Mouse (Mus musculus) midbrain, embryonic 12.5 days (tissue): ENCODE results near the gene Gpx3. TPM values are rescaled to one million over a fixed set of nuclear protein-coding genes. Genes with fewer than 3 reads are reported as not detected.

ENCODE experiments used
- ATAC-seq: fragments of 200-750 bp; cut with Nextera tagmentation; 2 replicates; pipeline ENCODE4 v1.8.0; 2017; ENCODE audit warnings: low read depth, moderate TSS enrichment, moderate library complexity; ENCODE audit not compliant: low FRiP score
- H3K27ac ChIP-seq: fragments of 300-500 bp; sonication (generic); replicated peaks from 2 replicates; pipeline ENCODE4 v1.5.1; 2016; ENCODE audit warnings: mild to moderate bottlenecking
- H3K27me3 ChIP-seq: fragments of 300-500 bp; sonication (generic); 2 replicates; pipeline ENCODE4 v1.6.1; 2016; ENCODE audit warnings: mild to moderate bottlenecking
- H3K36me3 ChIP-seq: fragments of 300-500 bp; sonication (generic); 2 replicates; pipeline ENCODE4 v1.6.1; 2016
- H3K4me1 ChIP-seq: fragments of 300-500 bp; sonication (generic); 2 replicates; pipeline ENCODE4 v1.6.1; 2016
- H3K4me2 ChIP-seq: fragments of 300-500 bp; sonication (generic); replicated peaks from 2 replicates; pipeline ENCODE4 v1.6.1; 2016; ENCODE audit warnings: mild to moderate bottlenecking, moderate library complexity
- H3K4me3 ChIP-seq: fragments of 300-500 bp; sonication (generic); 2 replicates; pipeline ENCODE4 v1.5.1; 2016; ENCODE audit warnings: mild to moderate bottlenecking
- H3K9ac ChIP-seq: fragments of 300-500 bp; sonication (generic); replicated peaks from 2 replicates; pipeline ENCODE4 v1.6.1; 2016; ENCODE audit warnings: mild to moderate bottlenecking, moderate library complexity
- H3K9me3 ChIP-seq: fragments of 300-500 bp; sonication (generic); 2 replicates; pipeline ENCODE4 v1.6.1; 2016; ENCODE audit warnings: mild to moderate bottlenecking
- WGBS: fragments of 180-500 bp; shearing (Covaris S2); methylation state at CpG from one replicate; pipeline ENCODE4 v1.1.7; 2016; 5-methylcytosine and 5-hydroxymethylcytosine counted together
- polyA plus RNA-seq: library from polyadenylated mRNA; unstranded; fragments of >200 nt; fragmentation: Nextera tagmentation; extraction: Ambion mirVana; gene quantifications from 2 replicates; pipeline ENCODE4 v1.2.1, GENCODE M21; 2016

Gene Gpx3
- polyA plus RNA-seq, 1 experiment from 2014 or later, result 39.7 TPM

GRCm38 (mm10) chr11:54931405-54932093, 29.3 kb downstream of the Gpx3 start:
- Histone ChIP-seq H3K27ac (no peak overlapping the region), H3K4me3 (no peak overlapping the region), H3K9ac (no peak overlapping the region), H3K9me3 (no peaks in the 10 kb centered on the region), H3K4me2 (no peak overlapping the region), H3K27me3 (no peaks in the 10 kb centered on the region), H3K4me1 (peaks cover 10% of the 10 kb centered on the region), H3K36me3 (peaks cover 19% of the 10 kb centered on the region; the same call in 1 of the 2 replicates)
- ATAC-seq, result no peak
- WGBS, result 68% methylated on average over 5 of the region's 5 CpGs

DNA sequence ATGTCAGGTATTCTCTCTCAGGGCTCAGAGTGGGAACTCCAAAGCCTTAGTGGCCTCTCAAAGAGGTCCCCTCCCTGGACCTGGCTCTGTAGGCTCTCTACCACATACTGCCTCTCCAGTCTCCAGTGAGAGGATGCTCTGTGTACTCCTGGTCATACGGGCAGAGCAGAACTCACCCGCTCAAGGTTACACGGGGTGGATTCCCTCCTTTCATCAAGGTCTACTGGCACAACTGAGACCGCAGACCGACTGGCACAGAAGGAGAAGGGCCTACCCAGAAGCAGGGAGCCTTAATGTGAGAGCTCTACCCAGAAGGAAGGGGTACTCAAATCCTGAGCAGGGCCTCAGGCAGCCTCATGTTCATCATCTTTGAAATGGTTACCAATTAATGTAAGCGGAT, 30.3 kb downstream of the Gpx3 start:
- H3K4me2 ChIP-seq, result no peak overlapping the region
- H3K4me3 ChIP-seq, result no peak overlapping the region
- peaks cover 15% of the 10 kb centered on the region for H3K36me3 ChIP-seq
- H3K27me3 ChIP-seq, result no peaks in the 10 kb centered on the region
- H3K27ac ChIP-seq, result no peak overlapping the region
- WGBS, result 93% methylated on average over 6 of the region's 6 CpGs
- peaks cover 10% of the 10 kb centered on the region for H3K4me1 ChIP-seq
- no peaks in the 10 kb centered on the region for H3K9me3 ChIP-seq
- no peak overlapping the region for H3K9ac ChIP-seq
- ATAC-seq, result no peak

GRCm38 (mm10) chr11:54934198-54934597, 31.9 kb downstream of the Gpx3 start:
- no peak for ATAC-seq
- H3K4me1 ChIP-seq, result peaks cover 7% of the 10 kb centered on the region
- peaks cover 8% of the 10 kb centered on the region for H3K36me3 ChIP-seq
- H3K27me3 ChIP-seq, result no peaks in the 10 kb centered on the region
- no peak overlapping the region for H3K9ac ChIP-seq
- WGBS, result 93% methylated on average over 7 of the region's 7 CpGs
- H3K9me3 ChIP-seq, result no peaks in the 10 kb centered on the region
- no peak overlapping the region for H3K4me3 ChIP-seq
- no peak overlapping the region for H3K4me2 ChIP-seq
- no peak overlapping the region for H3K27ac ChIP-seq

GRCm38 (mm10) chr11:54936035-54936770, 34.0 kb downstream of the Gpx3 start:
- no peak overlapping the region for H3K4me3 ChIP-seq
- peaks cover 7% of the 10 kb centered on the region for H3K36me3 ChIP-seq
- H3K4me2 ChIP-seq, result no peak overlapping the region
- 41% methylated on average over 12 of the region's 12 CpGs for WGBS
- H3K27me3 ChIP-seq, result no peaks in the 10 kb centered on the region
- no peak overlapping the region for H3K27ac ChIP-seq
- no peak for ATAC-seq
- peaks cover 7% of the 10 kb centered on the region for H3K4me1 ChIP-seq
- H3K9ac ChIP-seq, result no peak overlapping the region
- no peaks in the 10 kb centered on the region for H3K9me3 ChIP-seq

- ATAC-seq, result no peak
- Histone ChIP-seq H3K36me3 (peaks cover 7% of the 10 kb centered on the region), H3K4me1 (peaks cover 7% of the 10 kb centered on the region), H3K27ac (no peak overlapping the region), H3K4me3 (no peak overlapping the region), H3K27me3 (no peaks in the 10 kb centered on the region), H3K4me2 (no peak overlapping the region), H3K9ac (no peak overlapping the region), H3K9me3 (no peaks in the 10 kb centered on the region)
- 97% methylated on average over 2 of the region's 3 CpGs for WGBS
Observed at GRCm38 (mm10) chr11:54936771-54937140, 34.5 kb downstream of the Gpx3 start.

- H3K4me2 ChIP-seq, result no peak overlapping the region
- ATAC-seq, result no peak
- peaks cover 7% of the 10 kb centered on the region for H3K36me3 ChIP-seq
- H3K9me3 ChIP-seq, result no peaks in the 10 kb centered on the region
- 81% methylated on average over 8 of the region's 8 CpGs for WGBS
- no peaks in the 10 kb centered on the region for H3K27me3 ChIP-seq
- no peak overlapping the region for H3K4me3 ChIP-seq
- H3K27ac ChIP-seq, result no peak overlapping the region
- H3K9ac ChIP-seq, result no peak overlapping the region
- H3K4me1 ChIP-seq, result peaks cover 7% of the 10 kb centered on the region
Observed at GRCm38 (mm10) chr11:54939501-54939900, 37.2 kb downstream of the Gpx3 start.

GRCm38 (mm10) chr11:54940056-54940455, 37.8 kb downstream of the Gpx3 start:
- Histone ChIP-seq H3K9ac (no peak overlapping the region), H3K27ac (no peak overlapping the region), H3K27me3 (no peaks in the 10 kb centered on the region), H3K4me2 (no peak overlapping the region), H3K9me3 (no peaks in the 10 kb centered on the region), H3K4me1 (peaks cover 7% of the 10 kb centered on the region), H3K36me3 (peaks cover 7% of the 10 kb centered on the region), H3K4me3 (no peak overlapping the region)
- no peak for ATAC-seq
- WGBS, result 77% methylated on average over 7 of the region's 7 CpGs

- no peak for ATAC-seq
Observed at GRCm38 (mm10) chr11:54944702-54945101, 42.4 kb downstream of the Gpx3 start.

GRCm38 (mm10) chr11:54949717-54950116, 47.5 kb downstream of the Gpx3 start:
- Histone ChIP-seq H3K9me3 (no peaks in the 10 kb centered on the region), H3K27ac (no peak overlapping the region), H3K4me2 (no peak overlapping the region), H3K9ac (no peak overlapping the region), H3K27me3 (no peaks in the 10 kb centered on the region), H3K4me3 (no peak overlapping the region), H3K36me3 (no peaks in the 10 kb centered on the region), H3K4me1 (peaks cover 9% of the 10 kb centered on the region)
- ATAC-seq, result no peak
- WGBS, result 83% methylated on average over 1 of the region's 1 CpGs

More at GRCm38 (mm10) chr11:54944702-54945101, 42.4 kb downstream of the Gpx3 start:
- H3K9ac ChIP-seq, result no peak overlapping the region
- no peaks in the 10 kb centered on the region for H3K4me1 ChIP-seq
- H3K36me3 ChIP-seq, result no peaks in the 10 kb centered on the region
- H3K4me3 ChIP-seq, result no peak overlapping the region
- H3K27me3 ChIP-seq, result no peaks in the 10 kb centered on the region
- H3K27ac ChIP-seq, result no peak overlapping the region
- H3K4me2 ChIP-seq, result no peak overlapping the region
- H3K9me3 ChIP-seq, result no peaks in the 10 kb centered on the region
- 90% methylated on average over 3 of the region's 3 CpGs for WGBS

DNA sequence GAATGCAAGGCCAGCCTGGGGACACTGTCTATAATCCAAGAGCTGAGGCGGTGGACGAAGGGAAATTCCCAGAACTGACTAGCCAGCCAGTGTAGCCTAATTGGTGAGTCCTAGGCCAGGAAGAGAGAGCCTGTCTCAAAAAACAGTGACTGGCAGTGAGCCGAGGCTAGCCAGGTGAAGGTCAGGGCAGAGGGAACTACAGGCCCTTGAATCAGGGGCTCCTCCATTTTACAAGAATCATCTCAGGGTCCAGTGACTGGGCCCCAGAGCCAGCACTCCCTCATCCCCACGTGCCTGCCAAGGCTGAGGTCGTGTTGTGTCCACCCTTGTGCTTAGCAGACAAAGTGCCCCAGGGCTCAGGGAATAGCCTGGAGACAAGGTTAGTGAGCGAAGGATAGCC, 48.4 kb downstream of the Gpx3 start:
- no peak overlapping the region for H3K9ac ChIP-seq
- H3K4me1 ChIP-seq, result peaks cover 12% of the 10 kb centered on the region
- no peak overlapping the region for H3K4me3 ChIP-seq
- no peaks in the 10 kb centered on the region for H3K27me3 ChIP-seq
- H3K27ac ChIP-seq, result no peak overlapping the region
- H3K9me3 ChIP-seq, result no peaks in the 10 kb centered on the region
- no peaks in the 10 kb centered on the region for H3K36me3 ChIP-seq
- 82% methylated on average over 6 of the region's 6 CpGs for WGBS
- H3K4me2 ChIP-seq, result no peak overlapping the region
- ATAC-seq, result no peak

DNA sequence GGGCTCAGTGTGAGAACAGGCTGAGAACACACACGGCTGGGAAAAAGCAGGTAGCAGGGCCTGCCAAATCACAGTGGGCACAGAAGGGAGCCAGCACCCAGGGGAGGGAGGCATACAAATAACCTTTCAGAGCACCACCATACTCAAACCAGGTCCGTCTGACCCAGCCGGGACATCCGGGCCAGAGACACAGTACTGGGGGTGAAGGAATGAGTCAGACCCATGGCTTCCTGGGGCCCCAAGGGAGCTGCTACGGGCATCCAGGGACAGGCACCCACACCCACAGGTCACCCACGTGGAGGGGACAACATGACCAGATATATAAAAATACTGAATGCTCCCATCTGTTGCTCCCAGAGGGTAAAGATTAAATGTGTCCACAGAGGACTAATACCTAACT, 50.4 kb downstream of the Gpx3 start:
- Histone ChIP-seq H3K4me1 (peaks cover 15% of the 10 kb centered on the region), H3K36me3 (no peaks in the 10 kb centered on the region), H3K9ac (no peak overlapping the region), H3K4me3 (no peak overlapping the region), H3K9me3 (no peaks in the 10 kb centered on the region), H3K4me2 (no peak overlapping the region), H3K27me3 (no peaks in the 10 kb centered on the region), H3K27ac (no peak overlapping the region)
- no peak for ATAC-seq
- WGBS, result 81% methylated on average over 6 of the region's 6 CpGs

- 36% methylated on average over 9 of the region's 9 CpGs for WGBS
- H3K36me3 ChIP-seq, result no peaks in the 10 kb centered on the region
- H3K4me2 ChIP-seq, result peak overlapping the region; percentile 25; the same call in 1 of the 2 replicates
Observed at GRCm38 (mm10) chr11:54953993-54954446, 51.8 kb downstream of the Gpx3 start.

More at GRCm38 (mm10) chr11:54953993-54954446, 51.8 kb downstream of the Gpx3 start:
- Histone ChIP-seq H3K27me3 (no peaks in the 10 kb centered on the region), H3K4me3 (no peak overlapping the region), H3K9ac (0 out of 2 replicates have a peak overlapping the region, but pooled peaks have one; percentile 31), H3K9me3 (no peaks in the 10 kb centered on the region), H3K27ac (peak overlapping the region; percentile 42; the same call in 1 of the 2 replicates), H3K4me1 (peaks cover 15% of the 10 kb centered on the region)
- no peak for ATAC-seq
